Mouse (Mus musculus) cortical plate, adult 2 months (tissue): ENCODE data around the gene Arhgap40.

Experiments used
- CTCF ChIP-seq: fragments of 200-500 bp; IDR thresholded peaks from 2 replicates; pipeline ENCODE4 v1.5.1; 2011; ENCODE audit warnings: mild to moderate bottlenecking, control low read depth, low read length; ENCODE audit not compliant: insufficient read depth; ENCODE audit errors: extremely low read depth
- POLR2A ChIP-seq: fragments of 200-500 bp; IDR thresholded peaks from 2 replicates; pipeline ENCODE4 v1.6.1; 2011; ENCODE audit warnings: mild to moderate bottlenecking, low read length, control low read depth; ENCODE audit not compliant: insufficient read depth; ENCODE audit errors: extremely low read depth

- TF ChIP-seq POLR2A (no peak), CTCF (peak; percentile 77)
Measured at GRCm38 (mm10) chr2:158550067-158550466, 37.5 kb downstream of the Arhgap40 start.
